Mouse (Mus musculus): ENCODE measurements around the gene Gosr2. TPM values are rescaled to one million over a fixed set of nuclear protein-coding genes. Genes with fewer than 3 reads are reported as not detected.

Gosr2 gene
- polyA plus RNA-seq (2015; fragmentation: Nextera tagmentation; extraction: Ambion mirVana): 80.7 and 84.0 TPM in 2 replicates

GRCm38 (mm10) chr11:103697565-103698176, at the start of gene Gosr2:
Gene Gosr2, minus strand, starts transcription at chr11:103697898.
- peak within 1 kb of the TSS; percentile 100 for H3K27ac ChIP-seq (replicated peaks)
- peak within 1 kb of the TSS; percentile 63 for H3K4me2 ChIP-seq
- H3K36me3 ChIP-seq: no peaks in the 10 kb centered on the region; the same call in 1 of the 2 replicates
- H3K4me1 ChIP-seq: peaks cover 31% of the 10 kb centered on the region
- under 1% methylated on average over 57 of the region's 57 CpGs for WGBS
- peak; percentile 98 for ATAC-seq (ENCODE audit: low FRiP score)
- peak within 1 kb of the TSS; percentile 93 for H3K9ac ChIP-seq (replicated peaks)
- peak within 1 kb of the TSS; percentile 98 for H3K4me3 ChIP-seq (replicated peaks)
- H3K27me3 ChIP-seq (replicated peaks): no peaks in the 10 kb centered on the region
- H3K9me3 ChIP-seq (replicated peaks): no peaks in the 10 kb centered on the region

GRCm38 (mm10) chr11:103735046-103735781, 37.5 kb upstream of the Gosr2 start:
- no peak for ATAC-seq (ENCODE audit: low FRiP score)
- Histone ChIP-seq H3K27me3 (replicated peaks) (no peaks in the 10 kb centered on the region; the same call in 1 of the 2 replicates), H3K4me2 (no peak overlapping the region), H3K4me1 (0 out of 2 replicates have a peak, but pooled peaks cover 2% of the 10 kb centered on the region), H3K27ac (replicated peaks) (no peak overlapping the region), H3K36me3 (no peaks in the 10 kb centered on the region), H3K9me3 (replicated peaks) (no peaks in the 10 kb centered on the region), H3K9ac (replicated peaks) (no peak overlapping the region), H3K4me3 (replicated peaks) (no peak overlapping the region)
- 70% methylated on average over 19 of the region's 19 CpGs for WGBS

GRCm38 (mm10) chr11:103734411-103735045, 36.8 kb upstream of the Gosr2 start:
- Histone ChIP-seq H3K4me1 (0 out of 2 replicates have a peak, but pooled peaks cover 2% of the 10 kb centered on the region), H3K9ac (replicated peaks) (no peak overlapping the region), H3K36me3 (no peaks in the 10 kb centered on the region), H3K27me3 (replicated peaks) (no peaks in the 10 kb centered on the region; the same call in 1 of the 2 replicates), H3K27ac (replicated peaks) (no peak overlapping the region), H3K4me3 (replicated peaks) (no peak overlapping the region), H3K9me3 (replicated peaks) (no peaks in the 10 kb centered on the region), H3K4me2 (no peak overlapping the region)
- 68% methylated on average over 5 of the region's 5 CpGs for WGBS
- ATAC-seq (ENCODE audit: low FRiP score): no peak

- H3K27me3 ChIP-seq (replicated peaks): no peaks in the 10 kb centered on the region; the same call in 1 of the 2 replicates
- H3K27ac ChIP-seq (replicated peaks): no peak overlapping the region
- no peaks in the 10 kb centered on the region for H3K9me3 ChIP-seq (replicated peaks)
- no peak overlapping the region for H3K4me2 ChIP-seq
- no peak overlapping the region for H3K9ac ChIP-seq (replicated peaks)
- 97% methylated on average over 2 of the region's 2 CpGs for WGBS
- no peak for ATAC-seq (ENCODE audit: low FRiP score)
- 0 out of 2 replicates have a peak, but pooled peaks cover 2% of the 10 kb centered on the region for H3K4me1 ChIP-seq
- H3K4me3 ChIP-seq (replicated peaks): no peak overlapping the region
- no peaks in the 10 kb centered on the region for H3K36me3 ChIP-seq
These were observed 36.3 kb upstream of the Gosr2 start for GRCm38 (mm10) chr11:103733961-103734360.

- Histone ChIP-seq H3K4me3 (replicated peaks) (no peak overlapping the region), H3K27me3 (replicated peaks) (no peaks in the 10 kb centered on the region; the same call in 1 of the 2 replicates), H3K36me3 (no peaks in the 10 kb centered on the region), H3K4me2 (no peak overlapping the region), H3K9ac (replicated peaks) (no peak overlapping the region), H3K9me3 (replicated peaks) (no peaks in the 10 kb centered on the region), H3K4me1 (0 out of 2 replicates have a peak, but pooled peaks cover 2% of the 10 kb centered on the region), H3K27ac (replicated peaks) (no peak overlapping the region)
- WGBS: 82% methylated on average over 4 of the region's 4 CpGs
- ATAC-seq (ENCODE audit: low FRiP score): no peak
These were observed 35.4 kb upstream of the Gosr2 start for GRCm38 (mm10) chr11:103733069-103733468.

GRCm38 (mm10) chr11:103732306-103732705, 34.6 kb upstream of the Gosr2 start:
- 83% methylated on average over 7 of the region's 7 CpGs for WGBS
- Histone ChIP-seq H3K9ac (replicated peaks) (no peak overlapping the region), H3K4me2 (no peak overlapping the region), H3K36me3 (no peaks in the 10 kb centered on the region), H3K27me3 (replicated peaks) (no peaks in the 10 kb centered on the region), H3K4me1 (0 out of 2 replicates have a peak, but pooled peaks cover 2% of the 10 kb centered on the region), H3K9me3 (replicated peaks) (no peaks in the 10 kb centered on the region), H3K4me3 (replicated peaks) (no peak overlapping the region), H3K27ac (replicated peaks) (no peak overlapping the region)
- no peak for ATAC-seq (ENCODE audit: low FRiP score)

- no peak overlapping the region for H3K9ac ChIP-seq (replicated peaks)
- H3K4me2 ChIP-seq: no peak overlapping the region
- H3K27me3 ChIP-seq (replicated peaks): no peaks in the 10 kb centered on the region
- no peak overlapping the region for H3K27ac ChIP-seq (replicated peaks)
- WGBS: 83% methylated on average over 9 of the region's 9 CpGs
- no peaks in the 10 kb centered on the region for H3K9me3 ChIP-seq (replicated peaks)
- H3K4me1 ChIP-seq: no peaks in the 10 kb centered on the region
- ATAC-seq (ENCODE audit: low FRiP score): no peak
- no peak overlapping the region for H3K4me3 ChIP-seq (replicated peaks)
- no peaks in the 10 kb centered on the region for H3K36me3 ChIP-seq
These were observed 33.9 kb upstream of the Gosr2 start for GRCm38 (mm10) chr11:103731594-103731993.

GRCm38 (mm10) chr11:103729282-103729985, 31.7 kb upstream of the Gosr2 start:
- H3K4me3 ChIP-seq (replicated peaks): no peak overlapping the region
- no peaks in the 10 kb centered on the region for H3K9me3 ChIP-seq (replicated peaks)
- H3K4me1 ChIP-seq: no peaks in the 10 kb centered on the region
- no peak for ATAC-seq (ENCODE audit: low FRiP score)
- H3K27ac ChIP-seq (replicated peaks): no peak overlapping the region
- H3K4me2 ChIP-seq: no peak overlapping the region
- WGBS: 76% methylated on average over 9 of the region's 9 CpGs
- H3K27me3 ChIP-seq (replicated peaks): no peaks in the 10 kb centered on the region
- H3K36me3 ChIP-seq: no peaks in the 10 kb centered on the region
- no peak overlapping the region for H3K9ac ChIP-seq (replicated peaks)

GRCm38 (mm10) chr11:103724331-103724771, 26.7 kb upstream of the Gosr2 start:
- Histone ChIP-seq H3K4me3 (replicated peaks) (no peak overlapping the region), H3K9me3 (replicated peaks) (no peaks in the 10 kb centered on the region), H3K9ac (replicated peaks) (no peak overlapping the region), H3K27ac (replicated peaks) (no peak overlapping the region), H3K4me1 (peaks cover 12% of the 10 kb centered on the region), H3K36me3 (no peaks in the 10 kb centered on the region), H3K27me3 (replicated peaks) (no peaks in the 10 kb centered on the region), H3K4me2 (no peak overlapping the region)
- WGBS: 83% methylated on average over 11 of the region's 11 CpGs
- ATAC-seq (ENCODE audit: low FRiP score): no peak

GRCm38 (mm10) chr11:103722040-103722481, 24.4 kb upstream of the Gosr2 start:
- WGBS: 24% methylated on average over 9 of the region's 9 CpGs
- no peak overlapping the region for H3K4me3 ChIP-seq (replicated peaks)

More at GRCm38 (mm10) chr11:103722040-103722481, 24.4 kb upstream of the Gosr2 start:
- Histone ChIP-seq H3K9ac (replicated peaks) (no peak overlapping the region), H3K9me3 (replicated peaks) (no peaks in the 10 kb centered on the region), H3K4me2 (peak overlapping the region; percentile 42), H3K27me3 (replicated peaks) (no peaks in the 10 kb centered on the region; the same call in 1 of the 2 replicates), H3K4me1 (peaks cover 12% of the 10 kb centered on the region), H3K27ac (replicated peaks) (peak overlapping the region; percentile 37; the same call in 1 of the 2 replicates), H3K36me3 (no peaks in the 10 kb centered on the region)
- ATAC-seq (ENCODE audit: low FRiP score): peak; percentile 50; the same call in 1 of the 2 replicates
